Mouse (Mus musculus): ENCODE measurements at regions not wholly inside any gene's neighbourhood (a gene's known extent, or its start where the extent isn't known, plus 50 kb on each side); places are given as distances from the start of the nearest gene placed in this dataset.

DNA sequence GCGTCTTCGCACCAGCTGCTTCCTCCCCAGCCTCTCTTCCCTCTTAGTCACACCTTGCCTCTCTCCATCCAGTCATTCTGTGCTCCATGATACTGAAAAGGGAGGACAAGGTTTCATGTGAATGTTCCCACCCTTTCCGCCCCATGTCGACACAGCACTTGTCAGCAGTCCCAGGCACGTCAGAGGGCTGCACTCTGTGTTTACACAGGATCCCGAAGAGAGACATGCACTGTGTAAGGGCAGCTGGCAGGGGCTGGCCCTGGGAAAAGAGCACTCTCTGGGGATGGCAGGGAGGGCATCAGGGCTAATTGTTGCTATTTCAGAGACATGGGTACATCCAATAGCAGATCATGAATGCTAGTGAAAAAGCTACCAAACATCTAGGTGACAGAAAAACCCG is 77.0 kb upstream of the Wdr11 start:
- Histone ChIP-seq H3K27ac (ENCODE audit: control insufficient read depth, low read depth, low read length) (no peak overlapping the region), H3K4me3 (ENCODE audit: control insufficient read depth in 1 of 2, insufficient read depth in 1 of 2, low read depth in 2 of 2, low read length in 2 of 2) (no peak overlapping the region), H3K9ac (ENCODE audit: control insufficient read depth, low read depth, low read length, poor library complexity, severe bottlenecking) (no peak overlapping the region), H3K27me3 (ENCODE audit: control insufficient read depth in 1 of 2, insufficient read depth in 2 of 2, low read length in 2 of 2) (no peaks in the 10 kb centered on the region), H3K36me3 (ENCODE audit: control insufficient read depth in 1 of 2, insufficient read depth in 2 of 2, low read length in 2 of 2) (no peaks in the 10 kb centered on the region), H3K4me1 (ENCODE audit: control insufficient read depth in 1 of 2, insufficient read depth in 2 of 2, low read length in 2 of 2) (no peaks in the 10 kb centered on the region), H3K79me2 (ENCODE audit: control insufficient read depth, insufficient read depth, low read length, poor library complexity) (no peaks in the 10 kb centered on the region), H3K9me3 (replicated peaks; ENCODE audit: insufficient read depth, low read length) (no peaks in the 10 kb centered on the region)
- TF ChIP-seq GATA1 (IDR thresholded peaks at IDR 0.05; ENCODE audit: low read depth, low read length) (no peak), RCOR1 (IDR thresholded peaks at IDR 0.05; ENCODE audit: low read depth, low read length) (no peak), TBP (IDR thresholded peaks at IDR 0.05; ENCODE audit: low read depth, low read length) (no peak), CHD2 (IDR thresholded peaks at IDR 0.05; ENCODE audit: low read length) (no peak), NELFE (IDR thresholded peaks at IDR 0.05; ENCODE audit: low read depth, low read length) (no peak), SIN3A (IDR thresholded peaks at IDR 0.05; ENCODE audit: low read length) (no peak), UBTF (IDR thresholded peaks at IDR 0.05; ENCODE audit: borderline replicate concordance, insufficient read depth, low read depth, low read length) (no peak), NRF1 (IDR thresholded peaks at IDR 0.05; ENCODE audit: insufficient read depth, low read depth, low read length, poor library complexity, severe bottlenecking) (no peak), ELF1 (IDR thresholded peaks at IDR 0.05; ENCODE audit: low read depth, low read length) (no peak), MYC (IDR thresholded peaks at IDR 0.05; ENCODE audit: low read depth, low read length) (no peak)
- no peak for DNase-seq (ENCODE audit: low read depth, low spot score)

DNA sequence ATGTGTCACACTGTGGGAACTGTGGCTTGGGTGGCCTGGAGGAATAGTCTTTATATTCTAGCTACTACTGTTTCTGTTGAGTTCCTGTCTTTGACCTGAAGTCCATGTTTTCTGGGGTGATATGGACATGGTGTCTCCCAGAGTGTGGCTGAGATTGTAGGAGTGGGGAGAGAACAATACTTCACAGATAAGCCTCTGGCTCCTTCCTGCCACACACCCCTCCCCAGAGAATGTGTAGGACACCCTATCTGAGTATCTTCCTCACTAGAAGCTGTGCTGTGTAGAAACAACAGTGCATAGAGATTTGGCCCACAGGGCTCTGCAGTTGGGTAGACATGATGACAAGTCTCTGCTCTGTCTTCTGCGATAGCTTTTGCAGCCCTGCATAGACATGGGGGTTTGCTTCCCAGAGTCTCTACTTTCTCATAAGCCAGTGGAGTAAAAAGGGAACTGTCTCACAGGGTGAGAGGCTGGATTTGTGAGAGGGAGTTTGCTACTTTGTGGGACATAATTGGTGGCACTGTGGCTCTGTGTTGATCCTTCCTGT is 67.2 kb upstream of the Wdr11 start:
- Histone ChIP-seq H3K79me2 (ENCODE audit: control insufficient read depth, insufficient read depth, low read length, poor library complexity) (no peaks in the 10 kb centered on the region), H3K4me3 (ENCODE audit: control insufficient read depth in 1 of 2, insufficient read depth in 1 of 2, low read depth in 2 of 2, low read length in 2 of 2) (no peak overlapping the region), H3K36me3 (ENCODE audit: control insufficient read depth in 1 of 2, insufficient read depth in 2 of 2, low read length in 2 of 2) (no peaks in the 10 kb centered on the region), H3K27me3 (ENCODE audit: control insufficient read depth in 1 of 2, insufficient read depth in 2 of 2, low read length in 2 of 2) (no peaks in the 10 kb centered on the region; a peak in 1 of 4 replicates), H3K9me3 (replicated peaks; ENCODE audit: insufficient read depth, low read length) (no peaks in the 10 kb centered on the region), H3K27ac (ENCODE audit: control insufficient read depth, low read depth, low read length) (no peak overlapping the region), H3K4me1 (ENCODE audit: control insufficient read depth in 1 of 2, insufficient read depth in 2 of 2, low read length in 2 of 2) (no peaks in the 10 kb centered on the region), H3K9ac (ENCODE audit: control insufficient read depth, low read depth, low read length, poor library complexity, severe bottlenecking) (no peak overlapping the region)
- DNase-seq (ENCODE audit: low read depth, low spot score) = no peak
- TF ChIP-seq UBTF (IDR thresholded peaks at IDR 0.05; ENCODE audit: borderline replicate concordance, insufficient read depth, low read depth, low read length) = no peak
- TF ChIP-seq HCFC1 (IDR thresholded peaks at IDR 0.05; ENCODE audit: low read depth, low read length) = no peak
- no peak for TF ChIP-seq MAFK (IDR thresholded peaks at IDR 0.05; ENCODE audit: borderline replicate concordance, low read depth, low read length)
- no peak for TF ChIP-seq E2F4 (IDR thresholded peaks at IDR 0.05; ENCODE audit: borderline replicate concordance, low read depth, low read length)
- TF ChIP-seq USF2 (IDR thresholded peaks at IDR 0.05; ENCODE audit: borderline replicate concordance in 1 of 2, insufficient read depth in 1 of 2, low read depth in 1 of 2, low read length in 2 of 2) = no peak
- TF ChIP-seq CTCF (IDR thresholded peaks at IDR 0.05 in 2 of 3, conservative IDR thresholded peaks at IDR 0.05 in 1 of 3; ENCODE audit: control insufficient read depth in 1 of 3, insufficient read depth in 1 of 3, low read depth in 2 of 3, low read length in 3 of 3, poor library complexity in 1 of 3, severe bottlenecking in 1 of 3) = no peak
- TF ChIP-seq NELFE (IDR thresholded peaks at IDR 0.05; ENCODE audit: low read depth, low read length) = no peak
- no peak for TF ChIP-seq GATA1 (IDR thresholded peaks at IDR 0.05; ENCODE audit: low read depth, low read length)
- no peak for TF ChIP-seq MYC (IDR thresholded peaks at IDR 0.05; ENCODE audit: low read depth, low read length)
- no peak for TF ChIP-seq POLR2AphosphoS5 (IDR thresholded peaks at IDR 0.05; ENCODE audit: borderline replicate concordance, low read depth, low read length)

All from MEL (cell line).